Mouse (Mus musculus): ENCODE results near the gene Hdac9. TPM values are rescaled to one million over a fixed set of nuclear protein-coding genes. Genes with fewer than 3 reads are reported as not detected.
A peak's percentile ranks its signal among the peaks of the same experiment; 100 is the strongest.

Gene Hdac9
- total and polyA plus RNA-seq, 2 experiments from 2014 or later: 14.9 to 21.6 TPM

DNA sequence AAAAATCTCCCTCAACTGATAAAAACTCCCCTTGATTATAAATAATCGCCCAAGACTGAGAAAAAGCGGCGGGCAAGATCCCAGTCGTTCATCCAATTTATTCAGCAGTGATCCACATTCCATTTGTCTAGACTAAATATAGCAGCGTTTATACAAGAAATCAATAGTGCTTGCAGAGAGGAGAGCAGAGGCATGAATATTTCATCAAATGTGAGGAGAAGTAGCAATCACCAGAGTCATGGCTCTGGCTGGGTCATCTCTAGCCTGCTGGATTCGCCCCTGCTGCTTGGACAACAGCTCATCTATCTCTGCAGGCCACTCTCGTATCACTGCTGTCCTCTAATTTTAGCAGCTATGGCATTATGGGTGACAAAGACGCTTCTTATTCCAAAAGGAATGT, 476.0 kb downstream of the Hdac9 start:
- H3K4me2 ChIP-seq (ENCODE audit: low read depth): no peak overlapping the region

DNA sequence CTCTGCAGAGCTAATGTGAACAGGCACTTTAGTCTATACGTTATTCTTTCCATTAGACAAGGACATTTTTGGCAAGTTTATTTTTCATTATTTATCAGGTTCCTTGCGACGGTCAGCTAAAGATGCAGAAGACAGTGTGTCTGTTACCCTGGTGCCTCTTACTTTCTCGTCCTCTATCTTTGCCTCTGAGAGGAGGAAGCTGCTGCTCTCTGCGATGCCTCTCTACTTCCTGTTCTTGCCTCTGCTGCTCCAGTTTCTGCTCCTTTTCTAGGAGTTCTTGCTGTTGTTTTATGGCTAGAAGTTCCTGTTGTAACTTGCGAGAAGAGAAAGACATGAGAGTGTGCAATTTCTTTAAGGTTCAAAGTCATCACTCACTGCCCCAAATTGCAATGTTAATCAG, 484.0 kb downstream of the Hdac9 start:
- Histone ChIP-seq H3K4me1 (ENCODE audit: insufficient read depth) (no peaks in the 10 kb centered on the region), H3K27ac (ENCODE audit: low read depth, low read length) (no peak overlapping the region), H3K36me3 (ENCODE audit: insufficient read depth) (no peaks in the 10 kb centered on the region), H3K4me2 (ENCODE audit: low read depth) (no peak overlapping the region), H3K9ac (no peak overlapping the region), H3K4me3 (ENCODE audit: low read depth, low read length) (no peak overlapping the region), H3K27me3 (ENCODE audit: insufficient read depth, low read length) (no peaks in the 10 kb centered on the region), H3K9me3 (ENCODE audit: low read length) (no peaks in the 10 kb centered on the region)
- no peak for TF ChIP-seq CTCF (IDR thresholded peaks at IDR 0.05; ENCODE audit: low read depth)
- WGBS: 84% methylated on average over 6 of the region's 6 CpGs
- DNase-seq: no peak
- ATAC-seq: no peak

More for the DNA sequence above, 476.0 kb downstream of the Hdac9 start:
- no peaks in the 10 kb centered on the region for H3K9me3 ChIP-seq (ENCODE audit: low read length)
- peak; percentile 55 for ATAC-seq
- no peaks in the 10 kb centered on the region for H3K27me3 ChIP-seq (ENCODE audit: insufficient read depth, low read length)
- no peaks in the 10 kb centered on the region for H3K36me3 ChIP-seq (ENCODE audit: insufficient read depth)
- TF ChIP-seq CTCF (IDR thresholded peaks at IDR 0.05; ENCODE audit: low read depth): no peak
- H3K9ac ChIP-seq: no peak overlapping the region
- peaks cover 6% of the 10 kb centered on the region; the same call in 1 of the 2 replicates for H3K4me1 ChIP-seq (ENCODE audit: insufficient read depth)
- peak overlapping the region; percentile 40; the same call in 1 of the 2 replicates for H3K27ac ChIP-seq (ENCODE audit: low read depth, low read length)
- H3K4me3 ChIP-seq (ENCODE audit: low read depth, low read length): no peak overlapping the region
- WGBS: 39% methylated on average over 8 of the region's 8 CpGs
- DNase-seq: no peak

DNA sequence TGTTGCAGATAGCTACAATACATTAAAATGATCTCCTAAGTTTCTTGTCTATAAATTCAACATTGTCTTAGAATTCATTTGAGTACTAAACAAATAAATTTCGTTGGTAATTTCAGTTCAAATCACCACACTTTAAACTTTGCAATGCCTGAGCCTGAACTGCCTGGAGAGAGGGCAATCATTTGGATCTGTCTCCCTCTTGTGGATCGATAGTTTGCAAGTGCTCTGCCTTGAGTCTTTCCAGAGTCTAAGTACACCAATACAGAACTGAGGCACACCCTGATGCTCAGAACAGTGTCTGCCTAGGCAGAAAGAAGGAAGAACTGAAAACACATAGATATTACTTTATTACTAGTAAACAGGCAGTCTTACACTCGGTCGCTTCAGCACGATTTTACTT, 484.4 kb downstream of the Hdac9 start:
- peak; percentile 72 for DNase-seq
- Histone ChIP-seq H3K4me2 (ENCODE audit: low read depth) (no peak overlapping the region), H3K36me3 (ENCODE audit: insufficient read depth) (no peaks in the 10 kb centered on the region), H3K27me3 (ENCODE audit: insufficient read depth, low read length) (no peaks in the 10 kb centered on the region), H3K4me3 (ENCODE audit: low read depth, low read length) (no peak overlapping the region), H3K9me3 (ENCODE audit: low read length) (no peaks in the 10 kb centered on the region), H3K27ac (ENCODE audit: low read depth, low read length) (no peak overlapping the region), H3K4me1 (ENCODE audit: insufficient read depth) (no peaks in the 10 kb centered on the region), H3K9ac (no peak overlapping the region)
- TF ChIP-seq CTCF (IDR thresholded peaks at IDR 0.05; ENCODE audit: low read depth): peak; percentile 80
- ATAC-seq: peak; percentile 82
- WGBS: 56% methylated on average over 5 of the region's 5 CpGs

- Histone ChIP-seq H3K4me3 (ENCODE audit: low read depth, low read length) (no peak overlapping the region), H3K27ac (ENCODE audit: low read depth, low read length) (no peak overlapping the region), H3K36me3 (ENCODE audit: insufficient read depth) (no peaks in the 10 kb centered on the region), H3K9ac (no peak overlapping the region), H3K4me2 (ENCODE audit: low read depth) (no peak overlapping the region), H3K9me3 (ENCODE audit: low read length) (no peaks in the 10 kb centered on the region), H3K27me3 (ENCODE audit: insufficient read depth, low read length) (no peaks in the 10 kb centered on the region), H3K4me1 (ENCODE audit: insufficient read depth) (no peaks in the 10 kb centered on the region)
- TF ChIP-seq CTCF (IDR thresholded peaks at IDR 0.05; ENCODE audit: low read depth): no peak
- WGBS: 89% methylated on average over 5 of the region's 5 CpGs
- DNase-seq (no peak), ATAC-seq (no peak)
Observed at GRCm38 (mm10) chr12:34431832-34432231, 485.1 kb downstream of the Hdac9 start.

DNA sequence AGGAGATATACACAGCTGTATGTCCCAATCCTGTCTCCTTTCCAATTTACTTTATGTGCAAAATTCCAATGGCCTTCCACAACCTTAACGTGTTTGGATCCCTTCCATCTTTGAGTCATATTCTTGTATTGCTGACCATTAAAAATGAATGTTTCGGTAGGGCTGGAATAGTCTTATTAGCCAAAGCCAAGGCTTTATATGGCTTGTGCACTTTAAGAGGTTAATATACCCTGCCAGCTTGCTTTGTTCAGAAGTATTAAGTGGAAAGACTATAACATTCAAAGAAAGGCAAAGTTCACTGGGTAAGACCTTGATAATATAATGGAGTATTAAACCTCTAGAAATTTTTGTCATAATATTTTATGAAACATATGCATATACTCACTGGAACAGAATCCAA, 491.4 kb downstream of the Hdac9 start:
- H3K9ac ChIP-seq: no peak overlapping the region
- 93% methylated on average over 2 of the region's 2 CpGs for WGBS
- no peak overlapping the region for H3K4me2 ChIP-seq (ENCODE audit: low read depth)
- H3K27me3 ChIP-seq (ENCODE audit: insufficient read depth, low read length): no peaks in the 10 kb centered on the region
- TF ChIP-seq CTCF (IDR thresholded peaks at IDR 0.05; ENCODE audit: low read depth): no peak
- H3K4me3 ChIP-seq (ENCODE audit: low read depth, low read length): no peak overlapping the region
- ATAC-seq (no peak), DNase-seq (no peak)
- no peaks in the 10 kb centered on the region for H3K36me3 ChIP-seq (ENCODE audit: insufficient read depth)
- no peak overlapping the region for H3K27ac ChIP-seq (ENCODE audit: low read depth, low read length)
- no peaks in the 10 kb centered on the region for H3K4me1 ChIP-seq (ENCODE audit: insufficient read depth)
- no peaks in the 10 kb centered on the region for H3K9me3 ChIP-seq (ENCODE audit: low read length)

GRCm38 (mm10) chr12:34408139-34408538, 508.8 kb downstream of the Hdac9 start:
- DNase-seq: no peak

DNA sequence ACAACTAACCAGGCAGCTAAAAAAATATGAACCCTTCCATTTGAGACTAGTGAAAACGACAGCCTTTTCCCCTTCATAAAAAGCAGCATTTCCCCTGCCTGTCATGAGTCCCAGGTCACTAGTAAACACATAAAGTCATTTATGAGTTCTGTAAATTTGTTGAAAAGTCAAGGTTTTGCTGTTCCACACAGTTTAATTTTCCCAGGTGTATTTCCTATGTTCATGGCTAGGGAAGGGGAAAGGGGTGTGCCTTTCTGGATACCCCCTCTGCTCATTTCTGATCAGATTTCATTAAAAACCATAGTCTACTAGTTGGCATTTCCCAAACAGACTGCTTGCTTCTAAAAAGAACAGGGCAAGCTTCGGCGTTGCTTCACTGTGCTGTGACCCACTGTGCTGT, 509.8 kb downstream of the Hdac9 start:
- H3K4me1 ChIP-seq (ENCODE audit: insufficient read depth): no peaks in the 10 kb centered on the region
- WGBS: 85% methylated on average over 3 of the region's 3 CpGs
- TF ChIP-seq CTCF (IDR thresholded peaks at IDR 0.05; ENCODE audit: low read depth): no peak
- H3K36me3 ChIP-seq (ENCODE audit: insufficient read depth): no peaks in the 10 kb centered on the region
- H3K9ac ChIP-seq: no peak overlapping the region
- DNase-seq: no peak
- H3K9me3 ChIP-seq (ENCODE audit: low read length): no peaks in the 10 kb centered on the region
- H3K27ac ChIP-seq (ENCODE audit: low read depth, low read length): no peak overlapping the region
- H3K27me3 ChIP-seq (ENCODE audit: insufficient read depth, low read length): no peaks in the 10 kb centered on the region
- ATAC-seq: no peak
- no peak overlapping the region for H3K4me2 ChIP-seq (ENCODE audit: low read depth)
- no peak overlapping the region for H3K4me3 ChIP-seq (ENCODE audit: low read depth, low read length)

More at GRCm38 (mm10) chr12:34408139-34408538, 508.8 kb downstream of the Hdac9 start:
- H3K9me3 ChIP-seq (ENCODE audit: low read length): no peaks in the 10 kb centered on the region
- WGBS: 39% methylated on average over 3 of the region's 3 CpGs
- no peaks in the 10 kb centered on the region for H3K36me3 ChIP-seq (ENCODE audit: insufficient read depth)
- H3K4me1 ChIP-seq (ENCODE audit: insufficient read depth): no peaks in the 10 kb centered on the region
- H3K27me3 ChIP-seq (ENCODE audit: insufficient read depth, low read length): no peaks in the 10 kb centered on the region
- H3K4me3 ChIP-seq (ENCODE audit: low read depth, low read length): no peak overlapping the region
- no peak overlapping the region for H3K9ac ChIP-seq
- no peak overlapping the region for H3K4me2 ChIP-seq (ENCODE audit: low read depth)
- no peak overlapping the region for H3K27ac ChIP-seq (ENCODE audit: low read depth, low read length)
- TF ChIP-seq CTCF (IDR thresholded peaks at IDR 0.05; ENCODE audit: low read depth): no peak
- ATAC-seq: no peak

GRCm38 (mm10) chr12:34402065-34402464, 514.8 kb downstream of the Hdac9 start:
- no peak overlapping the region for H3K4me2 ChIP-seq (ENCODE audit: low read depth)
- no peak for TF ChIP-seq CTCF (IDR thresholded peaks at IDR 0.05; ENCODE audit: low read depth)
- H3K4me1 ChIP-seq (ENCODE audit: insufficient read depth): no peaks in the 10 kb centered on the region
- H3K36me3 ChIP-seq (ENCODE audit: insufficient read depth): no peaks in the 10 kb centered on the region
- H3K4me3 ChIP-seq (ENCODE audit: low read depth, low read length): no peak overlapping the region
- ATAC-seq: no peak
- H3K27me3 ChIP-seq (ENCODE audit: insufficient read depth, low read length): no peaks in the 10 kb centered on the region
- no peak for DNase-seq
- 95% methylated on average over 7 of the region's 7 CpGs for WGBS
- no peaks in the 10 kb centered on the region for H3K9me3 ChIP-seq (ENCODE audit: low read length)
- H3K9ac ChIP-seq: no peak overlapping the region
- H3K27ac ChIP-seq (ENCODE audit: low read depth, low read length): no peak overlapping the region

Measured in forebrain, postnatal 0 days (tissue).